Mouse (Mus musculus) embryo, embryonic 10 days (tissue): Measurements from ENCODE around the gene Inka2.

Experiments used
- DNase-seq: peaks from one replicate; pipeline ENCODE4 v3.0.0-alpha.2; 2015; ENCODE audit warnings: low spot score

Inka2 gene

DNA sequence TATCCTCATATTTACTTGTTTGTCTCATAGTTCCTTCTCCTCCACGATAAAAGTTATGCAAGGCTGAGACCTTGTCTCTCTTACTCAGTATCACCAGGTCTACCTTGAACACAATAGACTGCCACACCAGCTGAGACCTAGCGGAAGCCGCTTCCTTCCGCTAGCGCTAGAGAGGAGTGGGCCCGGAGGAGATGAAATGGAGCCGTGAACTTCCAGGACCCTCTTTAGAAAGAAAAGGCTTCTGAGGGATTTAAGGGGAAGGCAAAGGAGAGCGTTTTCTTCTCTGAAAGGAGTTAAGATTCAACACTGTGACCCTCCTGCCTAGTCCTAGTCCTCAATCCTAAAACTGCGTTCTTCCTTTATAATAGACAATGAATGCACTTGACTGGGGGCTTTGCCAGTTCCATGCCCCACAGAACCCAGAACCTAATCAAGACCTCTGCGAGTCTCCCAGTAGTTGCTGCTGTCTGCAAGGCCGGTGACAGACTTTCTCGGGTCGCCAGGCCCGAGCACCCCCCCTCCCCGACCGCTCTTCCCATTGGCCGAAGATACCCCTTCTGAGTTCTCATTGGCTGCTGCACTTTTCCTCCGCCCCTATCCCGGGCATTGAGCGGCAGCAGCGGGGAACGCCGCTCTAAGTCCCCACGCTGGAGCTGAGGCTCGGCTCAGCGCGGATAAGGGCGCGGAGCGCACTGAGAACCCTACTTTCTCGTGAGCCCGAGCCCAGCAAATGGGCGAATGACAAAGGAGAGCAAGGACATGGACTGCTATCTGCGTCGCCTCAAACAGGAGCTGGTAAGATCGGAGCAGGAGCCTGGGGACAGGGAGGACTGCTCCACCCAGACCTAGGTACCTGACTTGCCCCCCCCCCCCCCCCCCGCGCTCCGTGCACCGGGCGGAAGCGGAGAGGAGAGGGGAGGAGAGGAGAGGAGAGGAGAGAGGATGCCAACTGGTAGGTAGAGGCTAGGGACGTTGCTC lies at the start of gene Inka2:
Gene Inka2 (plus strand): TSS at position 569 of the 978 bp plus-strand sequence.
- peak; percentile 89 for DNase-seq

GRCm38 (mm10) chr3:105655031-105655585 lies 49.3 kb upstream of the Inka2 start:
- DNase-seq, result no peak

- DNase-seq, result no peak
These were observed 43.9 kb upstream of the Inka2 start for GRCm38 (mm10) chr3:105660530-105660929.

DNA sequence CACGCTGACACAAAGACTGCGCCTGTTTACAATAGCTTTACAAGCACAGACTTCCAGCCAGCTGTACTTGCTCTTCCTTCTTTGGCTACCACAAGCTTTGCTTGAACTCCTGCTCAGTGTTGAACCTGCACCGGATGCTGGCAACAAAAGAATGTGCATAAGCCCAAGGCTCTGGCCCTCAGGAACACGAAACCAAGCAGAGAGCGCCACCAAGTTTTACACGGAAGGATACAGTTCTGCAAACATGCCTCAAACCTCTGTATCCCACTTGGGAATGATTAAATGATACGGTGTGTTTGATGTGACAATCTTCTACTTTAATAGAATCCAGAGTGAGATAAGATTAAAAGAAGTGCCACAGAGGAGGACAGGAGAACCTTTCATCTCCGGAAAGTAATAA lies 41.4 kb upstream of the Inka2 start:
- no peak for DNase-seq

- no peak for DNase-seq
These were observed 39.2 kb upstream of the Inka2 start for GRCm38 (mm10) chr3:105665105-105665765.

GRCm38 (mm10) chr3:105666996-105667523 lies 37.3 kb upstream of the Inka2 start:
- no peak for DNase-seq

- no peak for DNase-seq
These were observed 36.2 kb upstream of the Inka2 start for GRCm38 (mm10) chr3:105668161-105668560.

DNA sequence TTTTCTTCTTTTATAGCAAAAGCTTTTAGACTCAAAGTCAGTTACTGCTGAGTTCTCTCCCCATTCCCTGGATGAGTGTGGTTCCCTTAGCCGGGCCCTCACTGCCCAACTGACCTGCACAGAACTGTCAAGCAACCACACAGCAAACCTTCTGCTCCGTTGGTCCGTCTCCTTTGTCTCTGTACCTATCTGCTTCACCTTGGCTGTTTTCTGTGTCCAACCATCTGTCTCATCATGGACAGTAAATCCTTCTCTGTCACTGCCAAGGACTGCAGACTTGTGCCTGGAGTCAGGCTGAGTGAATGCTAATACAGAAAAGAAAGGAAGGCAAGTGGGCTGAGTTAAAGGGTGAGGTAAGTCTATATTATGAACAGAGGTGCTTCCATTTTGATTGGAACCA lies 34.6 kb upstream of the Inka2 start:
- no peak for DNase-seq

DNA sequence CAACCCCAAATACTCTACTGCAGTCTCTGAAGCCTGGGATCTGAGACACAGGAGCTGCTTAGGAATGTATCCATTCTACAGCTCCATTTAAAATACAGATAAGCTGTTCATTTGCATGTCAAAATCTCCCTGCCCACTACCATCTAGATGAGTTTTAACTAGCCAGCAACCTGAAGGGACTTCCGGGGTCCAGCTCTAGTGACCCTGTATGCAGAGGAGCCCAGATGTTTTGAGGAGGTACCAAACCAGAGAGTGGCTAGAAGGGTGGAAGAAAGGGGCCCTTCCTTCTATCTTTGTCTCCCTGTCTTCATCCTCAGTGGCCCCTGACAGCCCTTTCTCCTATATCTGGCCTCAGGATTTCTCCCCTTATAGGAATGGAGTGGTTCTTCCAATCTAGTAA lies 33.6 kb upstream of the Inka2 start:
- DNase-seq, result no peak

DNA sequence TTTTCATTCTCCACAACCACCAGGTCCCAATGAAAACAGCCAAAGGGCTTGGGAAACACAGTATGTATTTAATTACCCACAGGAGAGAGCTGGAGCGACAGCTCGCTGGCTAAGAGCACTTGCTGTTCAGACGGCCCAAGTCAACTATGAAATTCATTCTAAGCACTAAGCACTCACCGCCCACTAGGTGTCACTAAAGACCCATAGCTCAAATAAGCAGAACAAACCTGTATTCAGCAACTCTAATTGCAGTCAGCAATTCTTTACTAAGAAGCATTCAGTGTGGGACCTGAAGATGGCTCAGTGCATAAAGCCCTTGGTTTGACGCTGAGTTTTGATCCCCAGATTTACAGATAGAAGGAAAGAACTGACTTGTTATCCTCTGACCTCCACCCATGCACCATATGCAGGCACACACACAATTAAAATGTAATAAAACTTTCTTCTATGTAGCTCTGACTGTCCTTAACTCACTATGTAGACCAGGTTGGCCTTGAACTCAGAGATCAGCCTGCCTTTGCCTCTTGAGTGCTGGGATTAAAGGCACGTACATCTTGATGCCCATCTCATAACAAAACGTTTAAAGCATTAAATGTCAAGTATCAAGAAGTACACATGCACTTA lies 29.7 kb upstream of the Inka2 start:
- peak; percentile 90 for DNase-seq

DNA sequence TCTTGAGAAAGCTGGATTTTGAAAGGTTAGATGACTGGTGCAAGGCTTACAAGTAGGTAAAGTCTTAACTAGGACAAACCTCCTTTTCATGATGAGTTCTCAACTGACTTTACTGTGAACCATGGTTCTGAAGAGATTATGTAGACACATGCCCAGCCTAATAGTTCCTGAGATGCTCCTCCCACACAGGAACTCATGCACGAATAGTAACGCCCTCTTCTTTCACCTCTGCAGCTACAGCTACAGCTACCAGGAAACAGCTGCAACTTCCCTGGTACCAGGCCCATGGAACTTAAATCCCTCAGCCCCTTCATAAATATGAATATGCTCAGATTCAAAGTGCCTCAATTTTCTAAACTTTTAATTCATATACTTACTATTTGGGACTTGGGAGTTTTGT lies 28.5 kb upstream of the Inka2 start:
- DNase-seq, result no peak

DNA sequence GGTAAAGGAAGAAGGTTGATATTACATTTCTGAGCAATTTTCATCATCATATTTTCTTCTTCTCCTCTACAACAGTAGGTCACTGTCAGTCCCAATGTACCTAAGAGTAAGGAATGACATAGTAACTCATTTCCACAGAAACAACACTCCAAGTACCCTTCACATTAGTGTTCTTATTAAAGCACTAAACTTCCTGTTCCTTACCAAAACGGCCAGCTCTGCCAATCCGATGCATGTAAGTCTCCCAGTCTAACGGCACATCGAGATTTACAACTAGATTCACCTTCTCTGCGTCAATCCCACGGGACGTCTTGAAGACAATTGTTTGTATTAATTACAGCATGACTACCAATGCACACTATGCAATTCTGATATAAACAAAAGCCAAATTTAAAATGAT lies 24.1 kb upstream of the Inka2 start:
- DNase-seq, result no peak

- DNase-seq, result peak; percentile 27
These were observed 17.7 kb upstream of the Inka2 start for GRCm38 (mm10) chr3:105686394-105687323.

DNA sequence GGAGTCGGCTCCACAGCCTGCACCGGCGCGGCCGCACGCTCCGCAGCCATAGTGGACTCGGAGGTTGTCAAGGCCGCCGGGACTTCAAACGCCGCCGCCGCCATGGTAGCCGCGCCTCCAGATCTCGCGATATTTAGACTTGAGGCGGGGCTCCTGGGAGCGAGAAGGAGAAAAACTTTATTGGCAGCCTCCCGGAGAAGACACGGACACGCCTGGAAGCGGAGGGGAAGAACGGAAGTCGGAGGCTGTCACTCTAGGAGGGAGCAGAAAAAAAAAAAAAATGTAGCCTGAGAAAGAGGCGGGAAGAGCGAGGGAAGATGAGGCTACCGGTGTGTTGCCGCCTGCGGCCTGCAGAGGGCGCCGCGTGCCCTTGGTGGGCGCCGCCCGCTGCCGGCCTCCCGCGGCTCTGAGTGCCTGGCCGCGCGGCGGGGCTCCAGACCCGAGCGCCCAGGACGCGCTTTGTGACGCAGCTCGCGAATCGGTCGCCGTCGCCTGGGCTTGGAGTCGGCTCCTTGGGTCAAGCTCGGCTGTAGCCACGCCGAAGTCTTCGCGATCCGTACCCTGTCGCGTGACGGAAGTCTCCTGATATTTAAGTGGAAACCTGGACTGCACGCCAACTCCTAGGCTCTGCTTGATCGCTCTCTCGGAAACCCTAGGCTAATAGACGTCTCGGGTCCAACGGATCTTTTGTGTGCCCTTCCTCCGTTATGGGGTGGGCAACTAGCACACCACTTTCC lies 16.9 kb upstream of the Inka2 start, which contains the start of gene Ddx20:
Gene Ddx20 (minus strand): TSS at position 251 of the 737 bp plus-strand sequence.
- DNase-seq, result peak; percentile 98

GRCm38 (mm10) chr3:105688536-105688935 lies 15.9 kb upstream of the Inka2 start:
- DNase-seq, result no peak

DNA sequence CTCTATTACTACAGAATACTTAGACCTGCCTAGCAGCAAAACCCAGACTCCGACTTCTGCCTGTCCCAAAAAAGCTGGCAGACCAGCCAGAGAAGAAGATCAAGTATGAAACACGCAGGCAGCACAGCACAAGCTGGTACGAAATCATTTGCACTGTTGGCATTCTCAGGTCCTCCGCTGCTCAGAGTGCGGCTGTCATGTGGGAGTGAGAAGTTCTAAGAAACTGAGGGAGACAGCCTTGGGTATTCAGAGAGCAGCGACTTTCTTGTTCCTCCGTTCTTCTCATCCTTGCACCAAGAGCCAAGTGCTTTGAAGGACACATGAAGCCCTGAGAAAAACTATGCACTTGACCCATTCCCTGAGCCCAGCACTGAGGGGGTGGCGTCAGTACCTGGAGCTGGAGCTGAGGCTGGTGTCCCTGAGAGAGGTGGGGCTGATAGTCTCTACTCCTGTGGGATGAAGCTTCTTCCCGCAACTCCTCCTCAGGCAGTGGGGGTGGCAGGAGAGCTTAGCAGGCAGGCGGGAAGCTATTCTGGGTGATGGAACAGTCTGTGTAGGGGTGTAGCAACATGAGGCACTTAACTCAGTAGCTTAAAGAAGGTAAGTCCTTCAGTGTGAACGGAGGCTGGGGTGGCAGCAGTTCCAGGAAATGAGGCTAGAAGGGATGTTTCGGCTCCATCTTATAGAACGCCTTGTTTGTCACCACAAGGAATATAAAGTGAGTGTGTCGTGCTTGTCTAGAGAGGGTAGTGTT lies 10.9 kb upstream of the Inka2 start:
- DNase-seq, result no peak

DNA sequence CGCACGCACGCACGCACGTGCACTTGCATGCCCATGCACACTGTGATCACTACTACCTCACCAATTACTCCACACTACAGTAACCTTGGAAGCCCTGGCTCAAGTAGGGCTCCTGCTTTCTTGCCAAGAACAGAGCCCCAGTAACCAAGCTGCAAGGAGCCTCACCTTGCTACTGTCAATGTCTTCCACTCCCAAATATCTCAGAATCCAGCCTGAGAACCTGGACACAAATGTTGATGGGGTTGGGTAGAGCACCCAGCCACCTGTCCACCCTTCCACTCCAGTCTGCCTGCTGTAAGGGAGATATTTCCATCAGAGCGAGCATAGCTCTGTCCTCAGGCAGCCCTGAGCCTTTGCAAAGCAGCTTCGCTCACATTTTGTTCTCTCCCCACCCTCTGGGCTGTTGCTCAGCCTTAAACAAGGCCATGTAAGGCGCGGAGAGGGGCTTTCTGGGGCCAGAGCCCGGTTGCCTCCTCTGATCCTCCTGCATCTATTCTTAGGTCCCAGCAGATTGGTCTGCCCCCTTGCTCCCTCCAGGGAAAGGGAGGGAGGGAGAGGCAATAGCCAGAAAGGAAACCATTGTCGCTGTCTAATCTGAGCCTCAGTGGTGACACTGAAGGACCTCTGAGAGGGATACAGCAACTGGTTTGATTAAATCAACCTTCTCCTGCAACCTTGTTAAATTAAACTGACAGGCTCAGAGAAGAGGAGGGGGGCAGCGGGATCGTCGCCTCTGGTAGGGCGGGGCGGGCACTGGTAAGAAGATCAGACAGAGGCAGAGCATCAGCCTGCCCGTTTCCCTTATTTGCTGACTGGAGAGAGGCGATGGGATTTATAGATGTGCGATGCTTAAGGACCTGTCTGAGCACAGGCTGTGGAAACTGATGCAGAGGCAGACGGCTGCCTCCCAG lies 8.7 kb upstream of the Inka2 start:
- DNase-seq, result peak; percentile 44

GRCm38 (mm10) chr3:105696387-105697147 lies 7.8 kb upstream of the Inka2 start:
- no peak for DNase-seq
